Mouse (Mus musculus) CH12.LX (cell line): Measurements from ENCODE around the gene Nemp1.

ENCODE experiments used
- EP300 ChIP-seq: IDR thresholded peaks from 2 replicates; pipeline ENCODE4 v1.6.1; 2011; ENCODE audit warnings: low read length, improper control_type of control experiment
- NELFE ChIP-seq: IDR thresholded peaks from 2 replicates; pipeline ENCODE4 v1.6.1; 2011; ENCODE audit warnings: low read depth, low read length, improper control_type of control experiment

GRCm38 (mm10) chr10:127645791-127646190 is 20.9 kb upstream of the Nemp1 start:
- TF ChIP-seq EP300, result no peak
- TF ChIP-seq NELFE, result no peak
